Mouse (Mus musculus): ENCODE results near the gene Gnao1. TPM values are rescaled to one million over a fixed set of nuclear protein-coding genes. Genes with fewer than 3 reads are reported as not detected.

The Gnao1 gene
- total and polyA plus RNA-seq, 3 experiments: 1.1 to 13.5 (median 3.5) TPM

GRCm38 (mm10) chr8:93810028-93810858, 477 bp downstream of the Gnao1 start:
- dilution Hi-C loops (cut with MboI; ENCODE audit: extremely low pct_ligation_motif_present, extremely low pct_unique_long_range_greater_than_20kb, low sequenced_read_pairs) (no loop called here), in situ Hi-C loops (cut with MboI; ENCODE audit: low pct_ligation_motif_present, low pct_unique_long_range_greater_than_20kb, low sequenced_read_pairs) (no loop called here)
- Histone ChIP-seq H3K36me3 (replicated peaks in 1 of 2; ENCODE audit: control insufficient read depth in 1 of 2, insufficient read depth in 1 of 2, low read length in 1 of 2) (peaks cover 0 to 8% of the 10 kb centered on the region in 2 experiments), H3K27ac (ENCODE audit: insufficient read depth, low read depth) (no peak overlapping the region; the same call in 1 of the 2 replicates), H3K9me3 (replicated peaks; ENCODE audit: low read length) (no peaks in the 10 kb centered on the region), H3K27me3 (replicated peaks) (peaks cover 4% of the 10 kb centered on the region), H3K79me2 (replicated peaks; ENCODE audit: control insufficient read depth, extremely low read depth, insufficient read depth, poor library complexity, severe bottlenecking) (no peaks in the 10 kb centered on the region), H3K4me3 (replicated peaks in 1 of 3; ENCODE audit: low read depth in 2 of 3, low read length in 2 of 3, poor library complexity in 1 of 3) (peak overlapping the region; percentile 35 to 81 (median 63)), H3K9ac (ENCODE audit: insufficient read depth, low read depth) (peak overlapping the region; percentile 77), H3K4me2 (ENCODE audit: insufficient read depth, low read depth, poor library complexity, severe bottlenecking) (peak overlapping the region; percentile 68), H3K4me1 (ENCODE audit: control insufficient read depth in 1 of 2, insufficient read depth in 2 of 2) (peaks cover 2 to 21% of the 10 kb centered on the region in 2 experiments; a peak in 3 of 4 replicates)
- TF ChIP-seq RCOR1 (conservative IDR thresholded peaks at IDR 0.05; ENCODE audit: low read depth, low read length) (no peak), SMC3 (IDR thresholded peaks at IDR 0.05; ENCODE audit: low read depth, low read length) (no peak), MAX (IDR thresholded peaks at IDR 0.05; ENCODE audit: low read length) (no peak), ZC3H11A (IDR thresholded peaks at IDR 0.05; ENCODE audit: low read depth, low read length) (no peak), GABPA (IDR thresholded peaks at IDR 0.05; ENCODE audit: insufficient replicate concordance, low read depth, low read length) (no peak), MAFK (IDR thresholded peaks at IDR 0.05; ENCODE audit: insufficient replicate concordance, low read length) (no peak), KAT2A (IDR thresholded peaks at IDR 0.05; ENCODE audit: insufficient replicate concordance, low read length) (no peak), RAD21 (IDR thresholded peaks at IDR 0.05; ENCODE audit: low read depth, low read length) (no peak), USF1 (IDR thresholded peaks at IDR 0.05; ENCODE audit: low read depth, low read length) (peak; percentile 10; the same call in 1 of the 2 replicates), MAZ (IDR thresholded peaks at IDR 0.05; ENCODE audit: low read depth, low read length) (no peak), NELFE (IDR thresholded peaks at IDR 0.05; ENCODE audit: low read depth, low read length) (no peak), NRF1 (IDR thresholded peaks at IDR 0.05; ENCODE audit: low read depth, low read length) (peak; percentile 79), USF2 (conservative IDR thresholded peaks at IDR 0.05; ENCODE audit: low read depth, low read length) (no peak), ELF1 (IDR thresholded peaks at IDR 0.05; ENCODE audit: low read depth, low read length) (peak; percentile 24; the same call in 1 of the 2 replicates), E2F4 (IDR thresholded peaks at IDR 0.05; ENCODE audit: insufficient replicate concordance, low read depth, low read length) (no peak), ETS1 (conservative IDR thresholded peaks at IDR 0.05; ENCODE audit: low read depth, low read length) (no peak), MEF2A (IDR thresholded peaks at IDR 0.05; ENCODE audit: borderline replicate concordance, low read depth, low read length) (no peak), UBTF (IDR thresholded peaks at IDR 0.05; ENCODE audit: low read depth, low read length) (no peak), JUN (IDR thresholded peaks at IDR 0.05; ENCODE audit: insufficient read depth, low read depth, low read length) (no peak), CHD2 (IDR thresholded peaks at IDR 0.05; ENCODE audit: low read length) (no peak), SIN3A (IDR thresholded peaks at IDR 0.05; ENCODE audit: low read length) (no peak), TBP (conservative IDR thresholded peaks at IDR 0.05; ENCODE audit: low read depth, low read length) (no peak), BHLHE40 (IDR thresholded peaks at IDR 0.05; ENCODE audit: low read depth, low read length) (0 out of 2 replicates have a peak, but pooled peaks have one; percentile 15), EP300 (IDR thresholded peaks at IDR 0.05; ENCODE audit: low read length) (no peak), HCFC1 (IDR thresholded peaks at IDR 0.05; ENCODE audit: low read depth, low read length) (no peak)
- peak; percentile 71 for DNase-seq (ENCODE audit: extremely low read depth)

Measured in CH12.LX (cell line).